8 mouse cellular contexts compared by ENCODE assay signal in genomic region chr17:83277948-83278924, GRCm38 (mm10).
DNase-seq lines count a peak whose midpoint lies in the region; ATAC-seq lines count a peak whose summit lies in the region.

No protein-coding gene starts in this region.

- no peak overlapping the region; the same call in 1 of the 2 replicates for H3K4me3 ChIP-seq in heart, embryonic 15.5 days
- H3K4me3 ChIP-seq in embryonic facial prominence, embryonic 12.5 days = no peak overlapping the region; the same call in 1 of the 2 replicates
- H3K4me3 ChIP-seq in limb, embryonic 12.5 days (replicated peaks) = peak overlapping the region; percentile 21; the same call in 1 of the 2 replicates
- no peak overlapping the region for H3K4me3 ChIP-seq in neural tube, embryonic 14.5 days (ENCODE audit: low read depth, low read length)

- H3K36me3 ChIP-seq in heart, embryonic 15.5 days = no peaks in the 10 kb centered on the region
- H3K36me3 ChIP-seq in embryonic facial prominence, embryonic 12.5 days = no peaks in the 10 kb centered on the region
- H3K36me3 ChIP-seq in limb, embryonic 12.5 days = no peaks in the 10 kb centered on the region
- no peaks in the 10 kb centered on the region for H3K36me3 ChIP-seq in neural tube, embryonic 14.5 days (ENCODE audit: control insufficient read depth, insufficient read depth, low read length)

- WGBS in heart, embryonic 15.5 days = 44% methylated on average over 14 of the region's 14 CpGs
- WGBS in embryonic facial prominence, embryonic 12.5 days = 76% methylated on average over 14 of the region's 14 CpGs
- 80% methylated on average over 14 of the region's 14 CpGs for WGBS in limb, embryonic 12.5 days
- WGBS in neural tube, embryonic 14.5 days = 80% methylated on average over 14 of the region's 14 CpGs

- peaks cover 46% of the 10 kb centered on the region for H3K4me1 ChIP-seq in heart, embryonic 15.5 days (replicated peaks)
- H3K4me1 ChIP-seq in embryonic facial prominence, embryonic 12.5 days = peaks cover 36% of the 10 kb centered on the region
- peaks cover 41% of the 10 kb centered on the region for H3K4me1 ChIP-seq in limb, embryonic 12.5 days (replicated peaks)
- H3K4me1 ChIP-seq in neural tube, embryonic 14.5 days (ENCODE audit: control insufficient read depth, insufficient read depth, low read length) = peaks cover 18% of the 10 kb centered on the region

- peak overlapping the region; percentile 76 for H3K4me2 ChIP-seq in heart, embryonic 15.5 days
- H3K4me2 ChIP-seq in embryonic facial prominence, embryonic 12.5 days (replicated peaks) = peak overlapping the region; percentile 36
- peak overlapping the region; percentile 91 for H3K4me2 ChIP-seq in limb, embryonic 12.5 days
- peak overlapping the region; percentile 43 for H3K4me2 ChIP-seq in neural tube, embryonic 14.5 days (ENCODE audit: low read depth, low read length)

- no peak overlapping the region; the same call in 1 of the 2 replicates for H3K9ac ChIP-seq in heart, embryonic 15.5 days
- H3K9ac ChIP-seq in embryonic facial prominence, embryonic 12.5 days = 0 out of 2 replicates have a peak overlapping the region, but pooled peaks have one; percentile 27
- no peak overlapping the region; the same call in 1 of the 2 replicates for H3K9ac ChIP-seq in limb, embryonic 12.5 days (replicated peaks)
- no peak overlapping the region for H3K9ac ChIP-seq in neural tube, embryonic 14.5 days (replicated peaks; ENCODE audit: low read depth, low read length)

- H3K9me3 ChIP-seq in heart, embryonic 15.5 days (replicated peaks) = no peaks in the 10 kb centered on the region
- no peaks in the 10 kb centered on the region for H3K9me3 ChIP-seq in embryonic facial prominence, embryonic 12.5 days
- no peaks in the 10 kb centered on the region for H3K9me3 ChIP-seq in limb, embryonic 12.5 days
- no peaks in the 10 kb centered on the region for H3K9me3 ChIP-seq in neural tube, embryonic 14.5 days (ENCODE audit: control insufficient read depth, low read length)

- DNase-seq in heart, postnatal 4 days = no peak
- DNase-seq in urinary bladder, postnatal 25 days (ENCODE audit: low spot score) = no peak
- DNase-seq in yolk sac, embryonic 10.5 days (ENCODE audit: low spot score) = no peak
- no peak for DNase-seq in ovary, postnatal 14 days (ENCODE audit: low spot score)

- H3K27ac ChIP-seq in heart, embryonic 15.5 days = peak overlapping the region; percentile 95
- H3K27ac ChIP-seq in embryonic facial prominence, embryonic 12.5 days = peak overlapping the region; percentile 86
- H3K27ac ChIP-seq in limb, embryonic 12.5 days = 0 out of 2 replicates have a peak overlapping the region, but pooled peaks have one; percentile 30
- peak overlapping the region; percentile 22; the same call in 1 of the 2 replicates for H3K27ac ChIP-seq in neural tube, embryonic 14.5 days (ENCODE audit: low read depth, low read length)

- no peak for ATAC-seq in heart, embryonic 15.5 days (replicated peaks; ENCODE audit: insufficient number of reproducible peaks, insufficient read depth, low FRiP score, low read depth)
- no peak for ATAC-seq in embryonic facial prominence, embryonic 12.5 days (ENCODE audit: insufficient number of reproducible peaks, insufficient read depth, low FRiP score, low TSS enrichment)
- no peak for ATAC-seq in limb, embryonic 12.5 days (ENCODE audit: insufficient number of reproducible peaks, insufficient read depth, low FRiP score, low TSS enrichment, low read depth)
- ATAC-seq in neural tube, embryonic 14.5 days (ENCODE audit: low read depth) = no peak

- H3K27me3 ChIP-seq in heart, embryonic 15.5 days = no peaks in the 10 kb centered on the region
- peaks cover 11% of the 10 kb centered on the region; the same call in 1 of the 2 replicates for H3K27me3 ChIP-seq in embryonic facial prominence, embryonic 12.5 days
- peaks cover 16% of the 10 kb centered on the region for H3K27me3 ChIP-seq in limb, embryonic 12.5 days
- H3K27me3 ChIP-seq in neural tube, embryonic 14.5 days (ENCODE audit: control insufficient read depth, insufficient read depth, low read length) = no peaks in the 10 kb centered on the region

Comparison
In these comparisons a context has a peak if more than half of its experiments do, and no peak if none do; other contexts are left out.
1. H3K27ac ChIP-seq: peak in every context shown above with its lines; median percentile 95 in heart, embryonic 15.5 days; 86 in embryonic facial prominence, embryonic 12.5 days; 30 in limb, embryonic 12.5 days; 22 in neural tube, embryonic 14.5 days.
2. H3K4me2 ChIP-seq: peak in every context shown above with its lines; median percentile 91 in limb, embryonic 12.5 days; 76 in heart, embryonic 15.5 days; 43 in neural tube, embryonic 14.5 days; 36 in embryonic facial prominence, embryonic 12.5 days.